Mouse (Mus musculus): ENCODE data around the gene Pygm. TPM values are rescaled to one million over a fixed set of nuclear protein-coding genes. Genes with fewer than 3 reads are reported as not detected.
A peak's percentile ranks its signal among the peaks of the same experiment; 100 is the strongest.

Gene Pygm
- polyA plus RNA-seq, 1 experiment = not detected

- Histone ChIP-seq H3K4me1 (ENCODE audit: control insufficient read depth, insufficient read depth, low read length) (peaks cover 49% of the 10 kb centered on the region), H3K27ac (ENCODE audit: insufficient read depth, low read depth, low read length) (peak overlapping the region; percentile 65), H3K4me3 (ENCODE audit: insufficient read depth, low read depth, low read length) (peak overlapping the region; percentile 85)
- WGBS = 3% methylated on average over 20 of the region's 23 CpGs
- TF ChIP-seq POLR2A (IDR thresholded peaks at IDR 0.05; ENCODE audit: insufficient read depth, low read depth, low read length) = no peak
- TF ChIP-seq CTCF (IDR thresholded peaks at IDR 0.05; ENCODE audit: insufficient read depth, low read depth, low read length) = no peak
These were observed 34.9 kb downstream of the Pygm start for GRCm38 (mm10) chr19:6418984-6419692.

- H3K27ac ChIP-seq (ENCODE audit: insufficient read depth, low read depth, low read length) = peak overlapping the region; percentile 65
- peaks cover 56% of the 10 kb centered on the region for H3K4me1 ChIP-seq (ENCODE audit: control insufficient read depth, insufficient read depth, low read length)
These were observed 35.7 kb downstream of the Pygm start for GRCm38 (mm10) chr19:6419805-6420310.

GRCm38 (mm10) chr19:6420481-6421210 lies 36.4 kb downstream of the Pygm start:
- TF ChIP-seq CTCF (IDR thresholded peaks at IDR 0.05; ENCODE audit: insufficient read depth, low read depth, low read length) (no peak), POLR2A (IDR thresholded peaks at IDR 0.05; ENCODE audit: insufficient read depth, low read depth, low read length) (no peak)
- peak overlapping the region; percentile 85 for H3K4me3 ChIP-seq (ENCODE audit: insufficient read depth, low read depth, low read length)
- peaks cover 59% of the 10 kb centered on the region for H3K4me1 ChIP-seq (ENCODE audit: control insufficient read depth, insufficient read depth, low read length)
- WGBS = 24% methylated on average over 19 of the region's 19 CpGs
- peak overlapping the region; percentile 65 for H3K27ac ChIP-seq (ENCODE audit: insufficient read depth, low read depth, low read length)

More at GRCm38 (mm10) chr19:6419805-6420310, 35.7 kb downstream of the Pygm start:
- 13% methylated on average over 9 of the region's 9 CpGs for WGBS
- TF ChIP-seq CTCF (IDR thresholded peaks at IDR 0.05; ENCODE audit: insufficient read depth, low read depth, low read length) (no peak), POLR2A (IDR thresholded peaks at IDR 0.05; ENCODE audit: insufficient read depth, low read depth, low read length) (no peak)
- H3K4me3 ChIP-seq (ENCODE audit: insufficient read depth, low read depth, low read length) = peak overlapping the region; percentile 85

- peak overlapping the region; percentile 65 for H3K27ac ChIP-seq (ENCODE audit: insufficient read depth, low read depth, low read length)
- WGBS = 23% methylated on average over 9 of the region's 9 CpGs
- no peak for TF ChIP-seq CTCF (IDR thresholded peaks at IDR 0.05; ENCODE audit: insufficient read depth, low read depth, low read length)
- peak overlapping the region; percentile 85 for H3K4me3 ChIP-seq (ENCODE audit: insufficient read depth, low read depth, low read length)
- peaks cover 61% of the 10 kb centered on the region for H3K4me1 ChIP-seq (ENCODE audit: control insufficient read depth, insufficient read depth, low read length)
These were observed 37.0 kb downstream of the Pygm start for GRCm38 (mm10) chr19:6421211-6421590.

- Histone ChIP-seq H3K4me3 (ENCODE audit: insufficient read depth, low read depth, low read length) (no peak overlapping the region; the same call in 1 of the 2 replicates), H3K27ac (ENCODE audit: insufficient read depth, low read depth, low read length) (no peak overlapping the region; the same call in 1 of the 2 replicates), H3K4me1 (ENCODE audit: control insufficient read depth, insufficient read depth, low read length) (peaks cover 61% of the 10 kb centered on the region)
- TF ChIP-seq CTCF (IDR thresholded peaks at IDR 0.05; ENCODE audit: insufficient read depth, low read depth, low read length) (no peak), POLR2A (IDR thresholded peaks at IDR 0.05; ENCODE audit: insufficient read depth, low read depth, low read length) (no peak)
- WGBS = 53% methylated on average over 7 of the region's 7 CpGs
These were observed 37.8 kb downstream of the Pygm start for GRCm38 (mm10) chr19:6422014-6422413.

- peak overlapping the region; percentile 4; the same call in 1 of the 2 replicates for H3K4me3 ChIP-seq (ENCODE audit: insufficient read depth, low read depth, low read length)
- WGBS = 35% methylated on average over 16 of the region's 16 CpGs
- H3K4me1 ChIP-seq (ENCODE audit: control insufficient read depth, insufficient read depth, low read length) = peaks cover 66% of the 10 kb centered on the region
- TF ChIP-seq POLR2A (IDR thresholded peaks at IDR 0.05; ENCODE audit: insufficient read depth, low read depth, low read length) = no peak
- TF ChIP-seq CTCF (IDR thresholded peaks at IDR 0.05; ENCODE audit: insufficient read depth, low read depth, low read length) = no peak
- peak overlapping the region; percentile 40 for H3K27ac ChIP-seq (ENCODE audit: insufficient read depth, low read depth, low read length)
These were observed 39.0 kb downstream of the Pygm start for GRCm38 (mm10) chr19:6423241-6423640.

- TF ChIP-seq CTCF (IDR thresholded peaks at IDR 0.05; ENCODE audit: insufficient read depth, low read depth, low read length) (no peak), POLR2A (IDR thresholded peaks at IDR 0.05; ENCODE audit: insufficient read depth, low read depth, low read length) (no peak)
- 47% methylated on average over 8 of the region's 8 CpGs for WGBS
- H3K4me3 ChIP-seq (ENCODE audit: insufficient read depth, low read depth, low read length) = no peak overlapping the region
- peak overlapping the region; percentile 40 for H3K27ac ChIP-seq (ENCODE audit: insufficient read depth, low read depth, low read length)
- peaks cover 77% of the 10 kb centered on the region for H3K4me1 ChIP-seq (ENCODE audit: control insufficient read depth, insufficient read depth, low read length)
These were observed 40.1 kb downstream of the Pygm start for GRCm38 (mm10) chr19:6424137-6424881.

GRCm38 (mm10) chr19:6425595-6425994 lies 41.4 kb downstream of the Pygm start:
- H3K4me1 ChIP-seq (ENCODE audit: control insufficient read depth, insufficient read depth, low read length) = peaks cover 84% of the 10 kb centered on the region
- peak overlapping the region; percentile 59 for H3K27ac ChIP-seq (ENCODE audit: insufficient read depth, low read depth, low read length)
- no peak overlapping the region for H3K4me3 ChIP-seq (ENCODE audit: insufficient read depth, low read depth, low read length)
- WGBS = 19% methylated on average over 5 of the region's 5 CpGs
- TF ChIP-seq POLR2A (IDR thresholded peaks at IDR 0.05; ENCODE audit: insufficient read depth, low read depth, low read length) (no peak), CTCF (IDR thresholded peaks at IDR 0.05; ENCODE audit: insufficient read depth, low read depth, low read length) (no peak)

All from olfactory bulb, adult 2 months (tissue).